Mouse (Mus musculus): ENCODE data around the gene Zdhhc3.

Gene Zdhhc3
- long read RNA-seq, experiment 1, full-length matches to known transcripts, result 13 of 31 reads
- long read RNA-seq, experiment 1, partial matches to known transcripts, result 4 of 31 reads
- long read RNA-seq, experiment 1, other reads (novel, unspliced or antisense), result 14 of 31 reads
- long read RNA-seq, experiment 2, full-length matches to known transcripts, result 17 of 35 reads
- long read RNA-seq, experiment 2, partial matches to known transcripts, result 0 of 35 reads
- long read RNA-seq, experiment 2, other reads (novel, unspliced or antisense), result 18 of 35 reads

GRCm38 (mm10) chr9:123112805-123113521, at the start of gene Zdhhc3, which contains the start of gene Exosc7:
Gene Zdhhc3 (minus strand): TSS chr9:123113205.
Gene Exosc7 (plus strand): TSS chr9:123113215.
- intact Hi-C loops (cut with DNase I), result no loop called here

- intact Hi-C loops (cut with DNase I), result loop anchor here (5.0 kb wide), 1 partner anchor 286 kb away; no protein-coding TSS in a partner anchor
Observed at GRCm38 (mm10) chr9:123161792-123162191, 48.8 kb upstream of the Zdhhc3 start.

- intact Hi-C loops (cut with DNase I), result loop anchor here (1.0 kb wide), 1 partner anchor 93 kb away; no protein-coding TSS in a partner anchor
Observed at GRCm38 (mm10) chr9:123159330-123159729, 46.3 kb upstream of the Zdhhc3 start.

GRCm38 (mm10) chr9:123158125-123158836, 45.3 kb upstream of the Zdhhc3 start:
- intact Hi-C loops (cut with DNase I), result no loop called here

GRCm38 (mm10) chr9:123157699-123158098, 44.7 kb upstream of the Zdhhc3 start:
- intact Hi-C loops (cut with DNase I), result no loop called here

GRCm38 (mm10) chr9:123156910-123157361, 43.9 kb upstream of the Zdhhc3 start:
- intact Hi-C loops (cut with DNase I), result no loop called here

GRCm38 (mm10) chr9:123153121-123153520, 40.1 kb upstream of the Zdhhc3 start:
- intact Hi-C loops (cut with DNase I), result no loop called here

- intact Hi-C loops (cut with DNase I), result no loop called here
Observed at GRCm38 (mm10) chr9:123152026-123152425, 39.0 kb upstream of the Zdhhc3 start.

GRCm38 (mm10) chr9:123151561-123151960, 38.6 kb upstream of the Zdhhc3 start:
- intact Hi-C loops (cut with DNase I), result no loop called here

- intact Hi-C loops (cut with DNase I), result no loop called here
Observed at GRCm38 (mm10) chr9:123150241-123151020, 37.4 kb upstream of the Zdhhc3 start, which contains the start of gene Clec3b. Gene Clec3b (plus strand): TSS chr9:123150946.

GRCm38 (mm10) chr9:123148430-123148829, 35.4 kb upstream of the Zdhhc3 start:
- intact Hi-C loops (cut with DNase I), result no loop called here

GRCm38 (mm10) chr9:123139887-123140614, 27.0 kb upstream of the Zdhhc3 start:
- intact Hi-C loops (cut with DNase I), result no loop called here

GRCm38 (mm10) chr9:123138891-123139474, 26.0 kb upstream of the Zdhhc3 start:
- intact Hi-C loops (cut with DNase I), result no loop called here

GRCm38 (mm10) chr9:123136953-123137682, 24.1 kb upstream of the Zdhhc3 start:
- intact Hi-C loops (cut with DNase I), result no loop called here

- intact Hi-C loops (cut with DNase I), result no loop called here
Observed at GRCm38 (mm10) chr9:123132994-123133393, 20.0 kb upstream of the Zdhhc3 start.

GRCm38 (mm10) chr9:123127663-123128062, 14.7 kb upstream of the Zdhhc3 start:
- intact Hi-C loops (cut with DNase I), result no loop called here

GRCm38 (mm10) chr9:123124413-123124981, 11.5 kb upstream of the Zdhhc3 start:
- intact Hi-C loops (cut with DNase I), result no loop called here

- intact Hi-C loops (cut with DNase I), result no loop called here
Observed at GRCm38 (mm10) chr9:123123571-123124412, 10.8 kb upstream of the Zdhhc3 start.

All from adrenal gland (tissue).